Mouse (Mus musculus) intestine, postnatal 0 days (tissue): ENCODE data around the gene Epha4. TPM values are rescaled to one million over a fixed set of nuclear protein-coding genes. Genes with fewer than 3 reads are reported as not detected.

Experiments
- ATAC-seq: fragments of 200-750 bp; cut with Nextera tagmentation; 2 replicates; pipeline ENCODE4 v1.8.0; 2017; ENCODE audit warnings: mild to moderate bottlenecking, moderate TSS enrichment, moderate library complexity
- H3K27ac ChIP-seq: fragments of 300-500 bp; sonication (generic); 2 replicates; pipeline ENCODE4 v1.5.1; 2014; ENCODE audit warnings: mild to moderate bottlenecking, low read depth, low read length, moderate library complexity
- H3K27me3 ChIP-seq: fragments of 300-500 bp; sonication (generic); replicated peaks from 2 replicates; pipeline ENCODE4 v1.6.1; 2014; ENCODE audit warnings: low read length, mixed read lengths; ENCODE audit not compliant: control insufficient read depth, insufficient read depth
- H3K36me3 ChIP-seq: fragments of 300-500 bp; sonication (generic); 2 replicates; pipeline ENCODE4 v1.6.1; 2014; ENCODE audit warnings: mild to moderate bottlenecking, moderate library complexity; ENCODE audit not compliant: control insufficient read depth, insufficient read depth
- H3K4me1 ChIP-seq: fragments of 300-500 bp; sonication (generic); replicated peaks from 2 replicates; pipeline ENCODE4 v1.6.1; 2014; ENCODE audit warnings: antibody characterized with exemption, low read length, mixed read lengths; ENCODE audit not compliant: control insufficient read depth, insufficient read depth
- H3K4me2 ChIP-seq: fragments of 300-500 bp; sonication (generic); replicated peaks from 2 replicates; pipeline ENCODE4 v1.6.1; 2014; ENCODE audit warnings: low read depth, mild to moderate bottlenecking, moderate library complexity
- H3K4me3 ChIP-seq: fragments of 300-500 bp; sonication (generic); 2 replicates; pipeline ENCODE4 v1.5.1; 2014; ENCODE audit warnings: low read depth, low read length
- H3K9ac ChIP-seq: fragments of 300-500 bp; sonication (generic); 2 replicates; pipeline ENCODE4 v1.6.1; 2014; ENCODE audit warnings: mild to moderate bottlenecking, low read depth, low read length
- H3K9me3 ChIP-seq: fragments of 300-500 bp; sonication (generic); 2 replicates; pipeline ENCODE4 v1.6.1; 2016; ENCODE audit warnings: mixed run types; ENCODE audit not compliant: control insufficient read depth
- CTCF ChIP-seq: sonication (generic); IDR thresholded peaks from 2 replicates; pipeline ENCODE4 v1.5.1; 2016; ENCODE audit warnings: low read depth, mild to moderate bottlenecking, control low read depth, antibody characterized with exemption, moderate library complexity
- WGBS: fragments of 180-500 bp; shearing (Covaris S2); extraction: QIAGEN DNeasy Blood & Tissue Kit; methylation state at CpG from one replicate; pipeline ENCODE4 v1.1.7; 2014; 5-methylcytosine and 5-hydroxymethylcytosine counted together
- polyA plus RNA-seq: library from polyadenylated mRNA; unstranded; fragments of >200 nt; fragmentation: Nextera tagmentation; extraction: Ambion mirVana; gene quantifications from 2 replicates; pipeline ENCODE4 v1.2.1, GENCODE M21; 2015

Epha4 gene
- polyA plus RNA-seq, 1 experiment from 2014 or later = 1.5 TPM

DNA sequence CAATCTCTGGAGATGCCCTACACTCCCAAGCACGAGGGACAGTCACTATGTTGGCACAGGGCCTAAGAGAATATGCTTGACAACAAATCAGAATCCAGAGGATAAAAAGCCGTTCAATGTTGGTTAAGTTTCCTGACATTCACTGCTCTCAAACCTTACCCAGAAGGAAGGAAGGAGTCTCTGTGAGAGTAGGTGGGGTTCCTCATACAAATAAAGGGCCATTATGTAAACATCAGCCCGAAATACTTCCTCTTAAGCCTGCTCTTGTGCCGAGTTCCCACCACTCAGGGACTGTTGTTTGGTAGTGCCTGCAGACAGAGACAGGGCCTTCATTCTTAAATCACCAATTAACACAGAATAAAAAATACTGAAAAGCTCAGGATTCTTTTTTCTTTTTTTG is 72.9 kb downstream of the Epha4 start:
- no peaks in the 10 kb centered on the region for H3K27me3 ChIP-seq
- no peak overlapping the region for H3K4me3 ChIP-seq
- H3K4me2 ChIP-seq = no peak overlapping the region
- WGBS = 11% methylated on average over 4 of the region's 4 CpGs
- no peak for TF ChIP-seq CTCF
- H3K9me3 ChIP-seq = no peaks in the 10 kb centered on the region
- H3K36me3 ChIP-seq = no peaks in the 10 kb centered on the region
- no peak overlapping the region for H3K9ac ChIP-seq
- no peak overlapping the region for H3K27ac ChIP-seq
- no peak for ATAC-seq
- H3K4me1 ChIP-seq = no peaks in the 10 kb centered on the region

- 72% methylated on average over 4 of the region's 4 CpGs for WGBS
- ATAC-seq = no peak
- TF ChIP-seq CTCF = no peak
- no peaks in the 10 kb centered on the region for H3K4me1 ChIP-seq
- H3K27ac ChIP-seq = no peak overlapping the region
- H3K36me3 ChIP-seq = no peaks in the 10 kb centered on the region
- H3K27me3 ChIP-seq = no peaks in the 10 kb centered on the region
- H3K4me2 ChIP-seq = no peak overlapping the region
- no peak overlapping the region for H3K9ac ChIP-seq
- no peaks in the 10 kb centered on the region for H3K9me3 ChIP-seq
- no peak overlapping the region for H3K4me3 ChIP-seq
Observed at GRCm38 (mm10) chr1:77441401-77441800, 73.5 kb downstream of the Epha4 start.

DNA sequence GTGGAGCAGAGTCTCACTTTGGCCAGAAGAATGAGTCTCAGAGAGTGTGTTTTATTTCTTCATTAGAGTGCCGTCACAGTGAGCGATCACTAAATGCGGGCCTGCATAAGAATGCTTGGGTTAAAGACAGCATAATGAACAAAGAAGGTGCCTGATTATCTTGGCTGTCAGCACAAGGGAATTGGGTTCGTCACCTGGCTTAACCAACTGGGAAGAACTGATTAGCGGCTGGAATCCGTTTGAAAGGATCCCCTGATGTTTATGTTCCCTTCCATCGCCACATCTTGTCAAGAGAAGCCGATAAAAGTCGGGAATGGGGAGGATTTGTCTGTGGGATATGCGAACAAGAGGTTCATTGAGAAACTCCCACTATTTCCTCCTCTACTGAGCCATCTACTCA is 74.4 kb downstream of the Epha4 start:
- Histone ChIP-seq H3K4me2 (no peak overlapping the region), H3K36me3 (no peaks in the 10 kb centered on the region), H3K27ac (no peak overlapping the region), H3K9ac (no peak overlapping the region), H3K4me1 (no peaks in the 10 kb centered on the region), H3K4me3 (no peak overlapping the region), H3K9me3 (no peaks in the 10 kb centered on the region), H3K27me3 (no peaks in the 10 kb centered on the region)
- no peak for ATAC-seq
- no peak for TF ChIP-seq CTCF
- WGBS = 79% methylated on average over 10 of the region's 10 CpGs

DNA sequence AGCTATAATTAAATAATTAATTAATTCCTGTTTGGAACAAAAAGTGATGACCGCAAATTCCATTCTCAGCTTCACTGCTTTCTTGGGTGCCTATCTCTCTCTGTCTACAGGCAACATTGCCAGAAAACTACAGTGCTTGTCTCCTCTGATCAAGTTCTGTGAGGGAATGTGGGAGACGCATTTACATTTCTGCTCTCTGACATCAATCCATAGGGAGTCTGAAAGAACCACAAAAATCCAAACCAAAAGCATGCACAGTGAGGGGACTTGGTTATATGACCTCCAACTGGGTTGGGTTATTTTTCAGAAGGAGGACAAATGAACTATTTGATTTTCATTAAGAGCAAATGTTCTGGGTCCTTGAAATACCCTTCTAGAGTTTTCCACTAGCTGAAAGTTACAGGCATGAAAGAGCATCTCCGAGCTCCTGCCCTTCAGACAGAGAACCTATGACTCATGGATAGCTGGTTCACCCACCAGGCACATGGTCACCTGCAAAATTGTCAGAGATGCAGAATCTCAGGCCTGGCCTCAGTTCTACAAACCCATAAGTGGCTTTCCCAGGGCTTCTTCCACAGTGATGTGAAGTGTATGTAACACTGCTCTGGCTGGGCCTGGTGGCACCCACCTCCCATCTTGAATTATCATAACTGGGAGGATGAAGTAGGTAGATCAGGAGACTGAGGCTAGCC is 75.4 kb downstream of the Epha4 start:
- Histone ChIP-seq H3K9ac (no peak overlapping the region), H3K36me3 (no peaks in the 10 kb centered on the region), H3K27ac (no peak overlapping the region), H3K9me3 (no peaks in the 10 kb centered on the region), H3K27me3 (no peaks in the 10 kb centered on the region), H3K4me2 (no peak overlapping the region), H3K4me3 (no peak overlapping the region), H3K4me1 (no peaks in the 10 kb centered on the region)
- WGBS = 95% methylated on average over 3 of the region's 3 CpGs
- no peak for TF ChIP-seq CTCF
- ATAC-seq = no peak

GRCm38 (mm10) chr1:77438639-77439038 is 76.2 kb downstream of the Epha4 start:
- Histone ChIP-seq H3K27me3 (no peaks in the 10 kb centered on the region), H3K36me3 (no peaks in the 10 kb centered on the region), H3K27ac (no peak overlapping the region), H3K9ac (no peak overlapping the region), H3K4me1 (no peaks in the 10 kb centered on the region), H3K4me2 (no peak overlapping the region), H3K9me3 (no peaks in the 10 kb centered on the region), H3K4me3 (no peak overlapping the region)
- no peak for TF ChIP-seq CTCF
- ATAC-seq = no peak
- 44% methylated on average over 4 of the region's 4 CpGs for WGBS

DNA sequence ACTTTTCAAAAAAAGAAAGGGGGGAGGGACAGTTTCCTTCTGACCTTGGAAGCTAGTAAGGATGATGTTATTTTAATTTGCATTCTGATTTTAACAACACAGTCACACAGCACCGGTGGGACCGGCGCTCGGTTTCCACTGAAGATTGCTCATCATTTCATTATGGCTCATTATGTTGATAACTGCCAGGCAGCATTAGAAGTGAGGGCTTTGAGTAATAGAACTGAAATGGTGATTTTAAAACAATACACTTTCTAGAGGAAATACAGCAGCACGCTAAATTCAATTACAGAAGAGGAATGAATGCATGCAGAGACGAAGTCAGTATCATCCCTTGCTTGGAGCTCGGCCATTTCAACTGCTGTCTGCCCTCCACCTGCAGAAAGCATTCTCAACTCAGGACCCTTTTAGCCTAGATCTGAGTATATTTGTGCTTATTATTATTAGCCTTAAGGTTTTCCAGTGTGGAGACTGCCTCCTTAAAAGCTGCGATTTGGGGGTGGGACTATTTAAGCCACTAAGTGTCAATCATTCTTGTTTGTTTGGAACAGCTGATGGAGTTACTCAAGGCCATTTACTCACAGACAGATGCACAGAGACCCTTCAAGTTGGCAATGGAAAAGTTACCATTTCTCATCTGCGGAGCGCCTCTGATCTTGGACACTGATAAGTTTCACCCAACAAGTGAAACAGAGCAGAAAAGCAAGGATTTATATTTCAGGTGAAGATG is 76.8 kb downstream of the Epha4 start:
- Histone ChIP-seq H3K4me1 (no peaks in the 10 kb centered on the region), H3K9ac (no peak overlapping the region), H3K4me3 (no peak overlapping the region), H3K27ac (no peak overlapping the region), H3K9me3 (no peaks in the 10 kb centered on the region), H3K36me3 (no peaks in the 10 kb centered on the region), H3K4me2 (no peak overlapping the region), H3K27me3 (no peaks in the 10 kb centered on the region)
- WGBS = 76% methylated on average over 10 of the region's 10 CpGs
- no peak for ATAC-seq
- TF ChIP-seq CTCF = no peak
